Mouse (Mus musculus): Measurements from ENCODE around the gene Txnrd2. TPM values are rescaled to one million over a fixed set of nuclear protein-coding genes. Genes with fewer than 3 reads are reported as not detected.

The Txnrd2 gene
- total and polyA plus RNA-seq, 3 experiments, result 14.6 to 24.1 (median 22.0) TPM

DNA sequence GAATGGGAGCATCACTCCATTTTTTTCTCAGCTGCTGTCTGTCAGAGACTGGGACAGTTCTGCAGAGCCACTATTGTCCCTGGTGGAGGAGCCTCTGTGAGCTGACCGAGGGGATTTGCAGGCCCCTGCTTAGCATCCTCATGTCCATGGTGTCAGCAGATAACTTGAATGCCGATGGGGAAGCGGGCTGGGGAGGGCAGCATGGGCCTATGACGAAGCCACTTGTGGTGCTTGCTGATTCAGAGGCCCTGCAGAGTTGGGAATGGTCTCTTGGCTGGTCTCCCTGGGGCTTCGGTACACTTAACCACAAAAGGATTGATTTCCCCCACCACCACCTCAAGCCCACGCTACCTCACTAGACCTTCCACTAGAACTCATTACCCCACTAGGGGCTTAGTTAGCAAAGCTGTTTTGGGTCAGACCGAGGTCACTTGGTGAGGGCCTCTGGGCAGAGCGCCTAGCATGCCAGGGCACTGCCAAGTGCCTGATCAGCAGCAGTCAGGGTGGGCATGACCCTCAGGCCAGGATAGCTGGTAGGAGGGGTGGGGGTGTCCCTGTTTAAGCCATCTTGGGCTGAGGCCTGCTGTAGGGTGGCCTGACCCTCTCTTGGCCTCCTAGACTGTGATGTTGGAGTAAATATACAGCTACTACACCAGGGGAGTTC, 46.7 kb upstream of the Txnrd2 start:
- TF ChIP-seq MXI1 (IDR thresholded peaks at IDR 0.05; ENCODE audit: low read depth, low read length) (no peak), JUN (IDR thresholded peaks at IDR 0.05; ENCODE audit: insufficient read depth, low read depth, low read length) (no peak), PAX5 (IDR thresholded peaks at IDR 0.05; ENCODE audit: low read length) (no peak), UBTF (IDR thresholded peaks at IDR 0.05; ENCODE audit: low read depth, low read length) (no peak)
- no peak for DNase-seq (ENCODE audit: extremely low read depth)
- in situ Hi-C loops (cut with MboI; ENCODE audit: low pct_ligation_motif_present, low pct_unique_long_range_greater_than_20kb, low sequenced_read_pairs) (no loop called here), dilution Hi-C loops (cut with MboI; ENCODE audit: extremely low pct_ligation_motif_present, extremely low pct_unique_long_range_greater_than_20kb, low sequenced_read_pairs) (no loop called here)
- H3K36me3 ChIP-seq (replicated peaks in 1 of 2; ENCODE audit: control insufficient read depth in 1 of 2, insufficient read depth in 1 of 2, low read length in 1 of 2), result no peaks in the 10 kb centered on the region
- H3K79me2 ChIP-seq (replicated peaks; ENCODE audit: control insufficient read depth, extremely low read depth, insufficient read depth, poor library complexity, severe bottlenecking), result no peaks in the 10 kb centered on the region
- H3K4me2 ChIP-seq (ENCODE audit: insufficient read depth, low read depth, poor library complexity, severe bottlenecking), result no peak overlapping the region
- no peaks in the 10 kb centered on the region for H3K27me3 ChIP-seq (replicated peaks)
- H3K9ac ChIP-seq (ENCODE audit: insufficient read depth, low read depth), result no peak overlapping the region
- no peak overlapping the region for H3K4me3 ChIP-seq (replicated peaks in 1 of 3; ENCODE audit: low read depth in 2 of 3, low read length in 2 of 3, poor library complexity in 1 of 3)
- H3K4me1 ChIP-seq (ENCODE audit: control insufficient read depth in 1 of 2, insufficient read depth in 2 of 2), result peaks cover 8 to 14% of the 10 kb centered on the region in 2 experiments
- no peaks in the 10 kb centered on the region for H3K9me3 ChIP-seq (replicated peaks; ENCODE audit: low read length)
- H3K27ac ChIP-seq (ENCODE audit: insufficient read depth, low read depth), result no peak overlapping the region

DNA sequence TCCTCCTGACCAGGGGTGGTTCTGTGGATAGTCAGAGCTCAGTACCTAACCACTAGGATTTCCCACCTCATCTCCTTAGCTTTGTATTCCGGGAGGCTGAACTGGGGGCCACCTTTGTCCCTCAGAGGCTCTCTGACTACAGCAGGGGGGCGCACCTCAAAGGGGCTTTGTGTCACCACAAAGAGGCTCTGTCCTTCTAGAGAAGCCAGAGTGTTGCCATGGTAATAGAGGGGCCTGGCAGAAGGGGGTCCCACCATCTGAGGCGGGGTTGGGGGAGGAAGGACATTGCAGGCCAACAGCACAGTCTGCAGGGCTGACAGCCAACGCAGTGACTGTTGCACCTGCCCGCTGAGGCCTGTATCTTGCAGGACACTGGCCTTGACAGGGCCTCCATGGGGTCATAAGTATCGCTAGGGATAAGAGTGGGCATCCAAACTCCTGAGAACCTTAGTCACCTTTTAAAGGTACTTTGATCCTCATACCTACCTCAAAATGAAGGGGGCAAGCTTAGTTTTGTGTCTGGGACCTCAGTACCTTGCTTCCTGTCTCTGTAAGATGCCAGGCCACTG, 45.6 kb upstream of the Txnrd2 start:
- in situ Hi-C loops (cut with MboI; ENCODE audit: low pct_ligation_motif_present, low pct_unique_long_range_greater_than_20kb, low sequenced_read_pairs) (no loop called here), dilution Hi-C loops (cut with MboI; ENCODE audit: extremely low pct_ligation_motif_present, extremely low pct_unique_long_range_greater_than_20kb, low sequenced_read_pairs) (no loop called here)
- Histone ChIP-seq H3K9ac (ENCODE audit: insufficient read depth, low read depth) (no peak overlapping the region), H3K27me3 (replicated peaks) (peaks cover 4% of the 10 kb centered on the region), H3K36me3 (replicated peaks in 1 of 2; ENCODE audit: control insufficient read depth in 1 of 2, insufficient read depth in 1 of 2, low read length in 1 of 2) (no peaks in the 10 kb centered on the region), H3K4me2 (ENCODE audit: insufficient read depth, low read depth, poor library complexity, severe bottlenecking) (no peak overlapping the region), H3K4me3 (replicated peaks in 1 of 3; ENCODE audit: low read depth in 2 of 3, low read length in 2 of 3, poor library complexity in 1 of 3) (no peak overlapping the region), H3K79me2 (replicated peaks; ENCODE audit: control insufficient read depth, extremely low read depth, insufficient read depth, poor library complexity, severe bottlenecking) (no peaks in the 10 kb centered on the region), H3K27ac (ENCODE audit: insufficient read depth, low read depth) (no peak overlapping the region), H3K9me3 (replicated peaks; ENCODE audit: low read length) (no peaks in the 10 kb centered on the region), H3K4me1 (ENCODE audit: control insufficient read depth in 1 of 2, insufficient read depth in 2 of 2) (peaks cover 8 to 14% of the 10 kb centered on the region in 2 experiments)
- no peak for TF ChIP-seq RCOR1 (conservative IDR thresholded peaks at IDR 0.05; ENCODE audit: low read depth, low read length)
- no peak for TF ChIP-seq SMC3 (IDR thresholded peaks at IDR 0.05; ENCODE audit: low read depth, low read length)
- TF ChIP-seq CHD2 (IDR thresholded peaks at IDR 0.05; ENCODE audit: low read length), result no peak
- DNase-seq (ENCODE audit: extremely low read depth), result no peak

DNA sequence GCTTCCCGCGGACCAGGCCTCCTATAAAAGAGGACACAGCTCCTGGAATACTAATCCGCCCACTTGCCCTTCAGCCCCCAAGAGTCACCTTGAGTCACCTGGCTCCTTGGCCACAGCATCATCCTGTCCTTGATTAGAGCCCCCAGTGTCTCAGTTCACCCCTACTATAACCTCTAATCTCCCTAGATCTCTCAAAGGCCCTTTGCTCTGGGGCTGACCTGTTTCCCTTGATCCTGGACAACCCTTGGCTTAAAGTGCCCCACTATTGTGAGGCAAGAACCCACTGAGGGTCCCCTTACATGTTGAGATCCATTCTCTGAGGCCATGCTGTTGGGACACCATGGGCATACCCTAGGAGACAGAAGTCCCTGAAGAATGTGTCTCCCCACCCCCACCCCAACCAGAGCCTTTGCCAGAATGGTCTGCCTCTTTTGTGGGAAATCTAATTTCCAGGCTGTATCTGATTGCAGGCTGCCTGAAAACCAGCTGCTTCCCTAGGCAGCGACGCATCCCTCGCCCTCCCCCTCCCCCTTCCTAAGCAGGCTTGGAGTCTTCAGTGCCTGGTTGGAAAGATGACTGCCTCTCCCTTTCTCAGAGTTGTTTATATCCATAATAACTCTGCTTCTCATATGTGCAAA, 44.4 kb upstream of the Txnrd2 start:
- Histone ChIP-seq H3K9me3 (replicated peaks; ENCODE audit: low read length) (no peaks in the 10 kb centered on the region), H3K4me1 (ENCODE audit: control insufficient read depth in 1 of 2, insufficient read depth in 2 of 2) (peaks cover 8 to 9% of the 10 kb centered on the region in 2 experiments), H3K27ac (ENCODE audit: insufficient read depth, low read depth) (no peak overlapping the region), H3K9ac (ENCODE audit: insufficient read depth, low read depth) (no peak overlapping the region), H3K36me3 (replicated peaks in 1 of 2; ENCODE audit: control insufficient read depth in 1 of 2, insufficient read depth in 1 of 2, low read length in 1 of 2) (no peaks in the 10 kb centered on the region), H3K27me3 (replicated peaks) (peaks cover 4% of the 10 kb centered on the region), H3K4me2 (ENCODE audit: insufficient read depth, low read depth, poor library complexity, severe bottlenecking) (no peak overlapping the region), H3K79me2 (replicated peaks; ENCODE audit: control insufficient read depth, extremely low read depth, insufficient read depth, poor library complexity, severe bottlenecking) (no peaks in the 10 kb centered on the region), H3K4me3 (replicated peaks in 1 of 3; ENCODE audit: low read depth in 2 of 3, low read length in 2 of 3, poor library complexity in 1 of 3) (no peak overlapping the region)
- dilution Hi-C loops (cut with MboI; ENCODE audit: extremely low pct_ligation_motif_present, extremely low pct_unique_long_range_greater_than_20kb, low sequenced_read_pairs), result no loop called here
- TF ChIP-seq CHD1 (IDR thresholded peaks at IDR 0.05; ENCODE audit: low read depth, low read length) (no peak), MXI1 (IDR thresholded peaks at IDR 0.05; ENCODE audit: low read depth, low read length) (no peak), SMC3 (IDR thresholded peaks at IDR 0.05; ENCODE audit: low read depth, low read length) (no peak), MEF2A (IDR thresholded peaks at IDR 0.05; ENCODE audit: borderline replicate concordance, low read depth, low read length) (no peak), POLR2AphosphoS2 (IDR thresholded peaks at IDR 0.05; ENCODE audit: low read depth, low read length) (no peak), ZMIZ1 (IDR thresholded peaks at IDR 0.05; ENCODE audit: low read depth, low read length) (no peak), MAZ (IDR thresholded peaks at IDR 0.05; ENCODE audit: low read depth, low read length) (no peak), EP300 (IDR thresholded peaks at IDR 0.05; ENCODE audit: low read length) (no peak), POLR2A (IDR thresholded peaks at IDR 0.05; ENCODE audit: low read depth, low read length) (no peak), GABPA (IDR thresholded peaks at IDR 0.05; ENCODE audit: insufficient replicate concordance, low read depth, low read length) (no peak), HCFC1 (IDR thresholded peaks at IDR 0.05; ENCODE audit: low read depth, low read length) (no peak), CTCF (conservative IDR thresholded peaks at IDR 0.05 in 1 of 2, IDR thresholded peaks at IDR 0.05 in 1 of 2; ENCODE audit: low read depth in 2 of 2, low read length in 2 of 2) (no peak), E2F4 (IDR thresholded peaks at IDR 0.05; ENCODE audit: insufficient replicate concordance, low read depth, low read length) (no peak), CHD2 (IDR thresholded peaks at IDR 0.05; ENCODE audit: low read length) (no peak), JUND (conservative IDR thresholded peaks at IDR 0.05; ENCODE audit: low read depth, low read length) (no peak), TBP (conservative IDR thresholded peaks at IDR 0.05; ENCODE audit: low read depth, low read length) (no peak), MYC (IDR thresholded peaks at IDR 0.05; ENCODE audit: low read depth, low read length) (no peak)
- DNase-seq (ENCODE audit: extremely low read depth), result no peak
- in situ Hi-C loops (cut with MboI; ENCODE audit: low pct_ligation_motif_present, low pct_unique_long_range_greater_than_20kb, low sequenced_read_pairs), result no loop called here
